Mouse (Mus musculus) CD4-positive naive resting alpha-beta T cell, adult 76 days (primary cell): ENCODE measurements around the gene Zc3h15. TPM values are rescaled to one million over a fixed set of nuclear protein-coding genes. Genes with fewer than 3 reads are reported as not detected.

Experiments
- total RNA-seq: library from RNA; stranded (reverse); gene quantifications from one replicate; pipeline ENCODE4 v1.2.4, GENCODE M21; 2023

The Zc3h15 gene
- 128 TPM for total RNA-seq

DNA sequence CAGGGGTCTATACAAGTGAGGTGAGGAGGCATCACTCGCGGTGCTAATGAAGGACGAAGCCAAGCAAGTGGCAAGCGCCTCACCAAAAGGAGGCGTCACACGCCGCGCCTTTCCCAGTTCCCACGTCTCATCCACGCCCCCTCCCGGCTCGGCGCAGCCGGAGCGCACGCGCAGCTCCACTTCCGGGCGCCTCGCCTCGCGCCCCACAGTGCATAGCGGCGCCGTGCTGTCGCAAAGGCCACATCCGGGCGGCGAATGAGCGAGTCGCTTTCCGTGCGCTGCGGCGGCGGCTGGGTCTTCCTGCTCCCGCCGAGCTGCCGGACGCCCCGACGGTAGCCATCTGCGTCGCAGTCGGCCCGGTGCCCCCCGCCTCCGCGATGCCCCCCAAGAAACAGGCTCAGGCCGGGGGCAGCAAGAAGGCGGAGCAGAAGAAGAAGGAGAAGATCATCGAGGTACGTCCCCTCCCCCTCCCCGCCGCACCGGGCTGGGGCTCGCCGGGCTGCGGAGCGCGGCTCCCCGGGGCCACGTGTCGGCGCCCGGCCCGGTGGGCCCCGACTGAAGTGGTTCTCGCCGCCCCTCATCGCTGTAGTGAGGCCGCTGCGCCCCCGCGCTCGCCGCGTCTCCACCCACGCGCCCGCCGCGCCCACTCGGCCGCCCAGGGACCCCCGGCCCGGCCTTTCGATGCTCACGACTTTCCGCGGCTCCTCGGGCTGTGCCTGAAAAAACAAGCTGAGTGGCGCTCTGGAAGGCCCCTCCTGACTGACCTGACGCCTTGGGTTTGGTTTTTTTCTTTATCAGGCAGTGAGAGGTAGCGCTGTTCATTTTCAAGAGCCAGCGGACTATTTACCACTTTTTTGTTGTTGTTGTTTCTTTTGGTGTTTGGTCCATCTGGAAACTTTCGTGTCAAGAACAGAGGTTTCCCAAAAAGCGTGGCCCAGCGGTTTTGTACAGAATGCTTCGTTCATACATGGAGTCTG is at the start of gene Zc3h15:
Gene Zc3h15, plus strand, starts transcription at position 160 of the 977 bp plus-strand sequence.

Other genes with a start within 250 kb of the Zc3h15 start
- 32.8 TPM for gene Itgav, start 80.0 kb downstream of the Zc3h15 start, total RNA-seq
- gene Fam171b, start 168.2 kb downstream of the Zc3h15 start, total RNA-seq: 0.82 TPM